Mouse (Mus musculus) cerebellum, adult 9-11 months (tissue): ENCODE data around the gene Mapkap1.
A peak's percentile ranks its signal among the peaks of the same experiment; 100 is the strongest.

ENCODE experiments used
- DNase-seq: peaks from one replicate; pipeline ENCODE4 v3.0.0; 2022

Gene Mapkap1

DNA sequence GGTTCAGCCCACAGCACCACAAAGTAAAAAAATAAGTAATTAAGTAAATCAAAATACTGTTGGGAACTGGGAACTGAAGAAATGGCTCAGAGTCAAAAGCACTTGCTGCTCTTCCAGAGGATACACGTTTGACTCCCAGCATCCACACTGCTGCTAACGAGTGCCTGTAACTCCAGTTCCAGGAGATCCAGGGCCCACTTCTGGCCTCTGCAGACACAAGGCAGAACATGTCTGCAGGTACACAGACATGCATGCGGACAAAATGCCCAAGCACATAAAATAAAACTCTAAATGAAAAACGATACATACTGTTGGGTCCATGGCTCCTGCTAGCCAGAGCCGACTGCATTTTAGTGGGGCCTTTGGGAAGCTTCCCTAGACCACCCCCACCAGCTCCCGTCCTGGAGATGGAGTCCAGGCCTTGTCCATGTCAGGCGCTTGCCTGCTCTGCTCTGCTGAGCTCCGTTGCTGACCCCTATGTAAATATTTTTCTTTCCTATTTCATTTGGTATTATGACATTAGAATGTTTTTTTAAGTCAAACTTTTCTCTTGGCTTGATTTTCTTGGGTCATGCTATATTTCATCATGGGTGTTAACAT, 185.9 kb downstream of the Mapkap1 start:
- no peak for DNase-seq

GRCm38 (mm10) chr2:34594001-34594400, 187.4 kb downstream of the Mapkap1 start:
- DNase-seq = no peak

DNA sequence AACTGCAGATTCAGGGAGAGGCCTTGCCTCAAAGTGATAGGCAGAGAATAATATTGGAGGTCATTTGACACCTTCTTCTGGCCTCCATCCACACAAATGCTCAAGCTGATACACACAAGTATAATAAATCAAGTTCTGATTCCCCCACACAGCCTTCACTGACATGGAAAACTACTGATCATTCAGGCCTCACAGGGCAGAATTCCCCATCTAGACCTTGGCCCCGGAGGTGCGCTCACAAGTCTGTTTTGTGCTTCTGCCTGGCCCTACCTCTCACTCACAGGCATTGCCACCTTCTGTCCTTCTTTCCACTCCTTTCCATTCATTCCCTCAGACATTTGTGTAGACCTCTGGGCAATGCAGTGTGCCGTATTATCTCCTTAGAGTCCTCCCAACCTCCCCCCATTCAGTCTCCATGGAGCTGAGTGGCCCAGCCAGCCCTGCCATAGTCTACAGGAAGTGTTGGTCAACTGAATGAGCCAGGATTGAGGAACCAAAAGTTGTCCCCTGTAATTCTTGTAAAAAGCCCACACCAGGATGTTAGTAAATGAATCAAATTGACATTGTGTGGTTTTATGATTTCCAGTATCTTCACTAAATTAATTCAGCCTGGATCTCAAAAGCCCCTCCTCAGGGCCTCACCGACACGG, 193.2 kb downstream of the Mapkap1 start:
- DNase-seq = no peak

DNA sequence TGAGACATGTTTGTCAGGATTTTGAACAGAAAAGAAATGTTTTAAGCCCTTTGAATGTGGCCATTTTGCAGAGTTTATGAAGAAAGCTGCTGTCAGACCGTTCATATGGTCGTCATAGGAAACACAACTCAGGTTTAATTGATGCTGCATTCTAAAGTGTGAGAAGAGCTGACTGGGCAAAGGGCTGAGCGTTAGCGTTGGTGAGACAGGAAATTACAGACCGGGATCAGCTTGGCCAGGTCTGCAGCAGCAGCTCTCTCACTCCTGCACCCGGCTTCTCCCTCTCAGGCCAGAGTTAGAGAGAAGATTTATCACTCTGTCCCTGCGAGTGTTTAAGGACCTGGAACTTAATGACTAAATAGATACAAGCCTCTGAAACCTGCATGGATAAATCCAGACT, 194.2 kb downstream of the Mapkap1 start:
- DNase-seq = no peak

GRCm38 (mm10) chr2:34602111-34602541, 195.6 kb downstream of the Mapkap1 start:
- no peak for DNase-seq

GRCm38 (mm10) chr2:34602896-34603295, 196.3 kb downstream of the Mapkap1 start:
- DNase-seq = no peak

DNA sequence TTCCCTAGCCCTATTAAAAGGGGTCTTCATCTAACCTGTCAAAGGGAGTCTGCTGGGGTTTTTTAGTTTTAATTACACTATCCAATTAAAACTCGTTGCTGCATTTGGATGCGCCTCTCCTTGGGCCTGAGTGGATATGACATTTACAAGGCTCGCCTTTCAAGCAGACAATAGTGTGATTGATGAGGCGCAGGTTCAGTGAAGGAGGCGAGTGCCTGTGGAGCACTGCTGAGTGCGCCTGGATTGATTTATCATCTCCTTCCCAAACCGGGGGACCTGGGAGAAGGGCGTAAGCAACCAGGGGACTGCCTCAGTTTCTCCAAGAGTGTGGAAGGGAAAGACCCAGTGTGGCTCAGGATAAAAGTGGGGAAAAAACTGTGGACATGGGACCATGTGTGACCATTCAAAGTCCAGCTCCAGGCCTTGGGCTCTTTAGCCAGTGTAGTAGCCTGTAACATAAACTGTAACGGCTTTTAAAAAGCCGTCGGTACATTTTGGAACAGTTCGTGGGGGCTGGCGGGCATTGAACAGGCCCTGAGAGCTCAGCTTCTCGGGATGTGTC, 197.2 kb downstream of the Mapkap1 start:
- DNase-seq = no peak

DNA sequence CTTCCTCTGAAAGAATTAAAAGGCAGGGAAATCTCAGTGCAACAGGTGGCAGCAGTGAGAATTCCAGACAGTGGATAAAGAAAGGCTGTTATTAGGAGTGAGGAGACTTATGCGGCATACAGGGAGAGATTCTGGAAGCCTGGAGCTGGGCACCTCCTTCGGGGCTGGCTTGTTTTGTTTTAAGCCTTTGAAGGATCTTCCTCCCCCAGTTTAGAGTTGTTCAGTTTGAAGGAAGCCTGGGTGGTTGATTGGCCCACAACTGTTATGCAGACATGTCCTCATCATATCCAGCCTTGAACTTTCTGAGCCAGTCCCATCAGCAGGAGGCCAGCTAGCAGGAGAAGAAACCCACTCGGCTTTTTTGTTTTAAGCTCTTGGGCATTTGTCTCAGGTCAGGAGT, 198.5 kb downstream of the Mapkap1 start:
- no peak for DNase-seq

- DNase-seq = no peak
Observed at GRCm38 (mm10) chr2:34608917-34609316, 202.3 kb downstream of the Mapkap1 start.

DNA sequence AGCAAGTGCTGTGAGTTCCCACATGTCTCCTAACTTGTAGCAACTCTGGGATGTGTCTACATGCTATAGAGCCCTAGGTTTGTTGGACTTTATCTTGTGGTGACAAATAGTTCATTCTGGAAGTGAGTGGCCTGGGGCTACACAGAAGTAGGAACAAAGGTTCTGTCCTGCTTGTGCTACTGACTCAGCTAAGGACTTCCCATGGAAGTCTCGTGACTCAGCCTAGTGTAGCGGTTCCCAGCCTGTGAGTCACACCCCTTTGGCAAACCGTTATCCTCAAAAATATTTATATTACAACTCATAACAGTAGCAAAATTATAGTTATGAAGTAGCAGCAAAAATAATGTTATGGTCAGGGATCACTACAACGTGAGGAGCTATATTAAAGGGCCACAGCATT, 202.9 kb downstream of the Mapkap1 start:
- DNase-seq = no peak

DNA sequence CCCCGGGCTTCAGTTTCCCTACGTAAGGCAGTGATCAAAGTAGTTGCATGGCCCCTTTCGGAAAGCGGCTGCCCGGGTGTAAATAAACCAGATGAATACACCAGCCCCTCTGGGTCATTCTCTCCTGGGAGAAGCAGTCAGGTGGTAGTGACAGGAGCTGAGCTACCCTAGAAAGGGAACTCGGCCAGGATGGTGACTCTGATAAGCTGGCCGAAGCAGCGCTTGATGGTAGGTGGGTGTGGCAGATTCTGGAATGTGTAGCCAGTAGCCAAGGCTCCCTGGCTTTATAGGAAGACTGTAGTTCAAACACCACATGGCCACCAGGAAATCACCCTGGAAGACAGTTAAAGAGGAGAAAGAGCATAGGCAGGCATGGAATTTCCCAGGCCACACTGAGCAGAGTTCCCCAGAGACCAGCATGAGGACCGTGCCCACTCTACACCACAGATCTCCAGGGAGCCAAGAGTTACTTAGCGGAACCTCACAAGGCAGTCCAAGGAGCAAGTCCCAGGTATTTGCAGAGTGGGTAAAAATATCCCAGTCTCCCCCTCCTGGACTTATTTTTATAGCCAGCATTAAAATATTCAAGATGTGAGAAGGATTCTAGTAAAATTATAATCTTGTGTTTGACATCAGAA, 214.3 kb downstream of the Mapkap1 start:
- DNase-seq = no peak

GRCm38 (mm10) chr2:34621485-34621884, 214.9 kb downstream of the Mapkap1 start:
- DNase-seq = no peak

DNA sequence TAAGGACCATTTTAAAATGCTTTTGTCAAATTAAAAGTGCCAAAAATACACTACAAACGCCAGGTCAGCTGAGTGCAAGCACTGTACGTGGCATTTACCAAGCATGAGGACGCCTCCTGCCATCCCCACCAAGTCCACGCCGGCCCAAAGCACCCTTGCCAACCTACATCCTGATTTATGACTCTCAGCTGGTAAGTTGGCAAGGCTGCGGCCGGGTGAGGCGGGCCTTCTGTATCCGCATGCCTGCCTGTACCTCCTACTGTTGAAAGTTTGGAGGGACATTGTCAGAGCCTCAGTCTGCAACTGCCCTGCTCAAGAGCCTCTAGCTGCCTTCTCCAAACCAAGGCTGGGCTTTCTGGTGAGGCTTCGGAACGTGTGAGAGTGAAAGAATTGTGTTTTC, 215.9 kb downstream of the Mapkap1 start:
- peak; percentile 52 for DNase-seq

GRCm38 (mm10) chr2:34623181-34623580, 216.6 kb downstream of the Mapkap1 start:
- peak; percentile 46 for DNase-seq

DNA sequence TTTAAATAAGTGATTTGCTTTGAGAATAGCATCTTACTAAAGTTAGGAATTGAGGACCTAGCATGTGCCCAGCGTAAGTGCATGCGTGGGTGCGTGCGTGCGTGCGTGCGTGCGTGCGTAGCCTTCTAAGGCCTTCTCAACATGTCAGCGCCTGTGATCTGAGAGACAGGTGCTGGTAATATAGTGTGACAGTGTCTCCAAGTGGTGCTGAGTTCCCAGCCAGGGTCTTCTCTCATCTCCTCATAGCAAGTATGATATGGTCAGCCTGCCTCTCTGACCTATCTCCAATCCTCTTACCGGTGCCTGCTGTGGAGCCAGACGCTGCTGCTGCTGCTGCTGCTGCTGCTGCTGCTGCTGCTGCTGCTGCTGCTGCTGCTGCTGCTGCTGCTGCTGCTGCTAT, 217.5 kb downstream of the Mapkap1 start:
- DNase-seq = no peak

DNA sequence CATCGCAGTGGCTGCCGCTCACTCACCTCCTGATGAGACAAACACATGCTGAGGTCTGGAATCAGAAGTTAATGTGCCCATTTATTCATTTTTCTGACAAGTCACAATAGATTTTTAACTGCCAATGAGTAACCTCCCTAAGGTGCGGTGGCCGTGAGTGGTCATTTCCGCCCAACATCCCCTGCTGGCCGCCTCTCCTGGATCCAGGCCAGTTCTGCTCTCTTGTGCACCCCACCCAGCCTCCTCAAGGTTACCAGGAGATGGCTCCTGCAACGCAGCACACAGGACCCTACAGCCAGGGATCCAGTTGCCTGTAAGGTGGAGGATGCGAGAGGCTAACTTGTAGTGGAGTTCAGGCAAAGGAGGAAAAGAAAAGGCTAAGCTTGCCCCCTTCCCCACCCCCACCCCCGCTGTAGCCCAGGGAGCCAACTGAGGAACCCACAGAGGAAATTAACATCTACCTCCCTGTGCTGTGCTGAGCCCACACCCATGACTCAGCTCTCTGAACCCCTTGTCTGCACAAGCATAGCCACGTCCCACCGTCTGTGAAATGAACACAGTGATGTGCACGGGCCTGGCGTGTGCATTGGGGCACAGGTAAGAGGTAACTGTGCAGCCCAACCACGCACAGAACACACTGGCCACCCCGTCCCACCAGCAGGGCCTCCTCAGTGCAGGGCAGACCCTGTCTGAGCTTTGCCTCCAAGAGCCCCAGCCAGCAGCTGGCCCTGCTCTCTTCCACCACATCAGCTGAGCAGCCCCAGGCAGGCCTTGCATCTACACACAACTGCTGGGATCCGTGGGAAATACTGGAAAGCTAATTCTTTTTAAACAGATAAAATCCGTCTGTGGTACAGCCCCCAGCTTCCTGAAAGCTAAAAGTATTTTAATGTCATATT, 221.0 kb downstream of the Mapkap1 start:
- no peak for DNase-seq

DNA sequence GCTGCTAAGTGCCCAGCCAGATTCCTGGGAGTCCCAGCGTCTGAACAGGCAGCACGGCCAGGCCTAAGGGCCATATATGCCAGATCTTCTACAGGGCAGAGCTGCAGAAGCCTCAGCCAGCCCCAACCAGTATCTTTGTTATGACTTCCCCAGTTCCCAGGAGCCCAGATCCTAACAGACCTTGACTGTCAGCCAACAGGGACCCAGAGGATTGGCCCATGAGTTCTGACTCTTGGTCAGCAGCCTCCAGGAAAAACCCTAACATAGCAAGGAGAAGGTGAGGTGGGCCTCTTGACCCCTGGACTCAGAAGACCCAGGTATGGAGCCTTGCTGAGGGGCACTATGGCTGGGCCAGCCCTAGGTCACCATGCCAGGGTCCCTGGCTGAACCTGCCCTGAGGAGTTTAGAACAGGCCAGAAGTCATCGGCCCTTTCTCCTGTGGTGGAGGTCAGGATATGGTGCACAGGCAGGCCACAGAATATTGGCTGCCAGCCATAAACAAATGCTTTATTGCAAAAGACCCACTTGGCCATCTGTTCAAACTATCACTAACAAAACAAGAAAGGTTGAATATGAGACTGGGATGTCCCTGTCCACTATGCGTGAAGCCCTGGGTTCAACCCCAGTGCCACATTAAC, 222.5 kb downstream of the Mapkap1 start:
- DNase-seq = no peak

DNA sequence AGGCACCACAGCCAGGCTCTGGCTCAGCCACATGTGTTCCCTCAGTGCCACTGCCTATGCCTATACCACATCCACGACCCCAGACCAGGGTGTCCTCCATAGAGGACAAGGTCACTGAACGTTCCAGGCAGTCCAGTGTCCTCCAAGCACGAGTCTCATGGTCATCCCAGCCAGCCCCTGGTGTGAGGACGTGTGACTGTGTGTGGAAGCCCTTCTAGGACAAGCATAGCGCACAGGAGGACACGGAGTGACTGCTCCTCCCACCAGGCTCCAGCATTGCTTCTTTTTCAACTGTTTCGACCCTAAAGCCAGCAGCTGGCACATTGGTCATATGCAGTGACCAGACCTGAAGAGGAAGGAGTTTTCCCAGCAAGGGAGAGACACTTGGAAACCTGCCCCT, 223.2 kb downstream of the Mapkap1 start:
- DNase-seq = no peak

- DNase-seq = no peak
Observed at GRCm38 (mm10) chr2:34630445-34630844, 223.9 kb downstream of the Mapkap1 start.

DNA sequence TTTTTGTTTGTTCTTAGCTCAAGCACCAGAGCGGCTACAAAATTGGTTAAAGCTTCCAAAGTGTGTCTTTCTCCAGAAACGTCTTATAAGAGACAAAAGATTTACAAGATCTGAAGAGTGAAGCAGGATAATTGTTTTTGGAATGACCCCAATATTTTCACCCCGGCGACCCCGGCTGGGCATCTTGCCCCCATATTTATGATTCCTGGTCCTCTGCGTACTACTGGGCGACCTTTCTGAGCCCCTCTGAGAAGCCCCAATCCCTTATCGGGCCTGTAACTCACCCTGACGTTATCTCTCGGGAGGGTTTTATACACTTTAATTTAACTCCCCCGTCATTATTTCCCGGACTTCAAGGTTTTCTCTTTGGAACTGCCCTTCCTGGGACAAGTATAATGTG, 225.5 kb downstream of the Mapkap1 start:
- DNase-seq = no peak

DNA sequence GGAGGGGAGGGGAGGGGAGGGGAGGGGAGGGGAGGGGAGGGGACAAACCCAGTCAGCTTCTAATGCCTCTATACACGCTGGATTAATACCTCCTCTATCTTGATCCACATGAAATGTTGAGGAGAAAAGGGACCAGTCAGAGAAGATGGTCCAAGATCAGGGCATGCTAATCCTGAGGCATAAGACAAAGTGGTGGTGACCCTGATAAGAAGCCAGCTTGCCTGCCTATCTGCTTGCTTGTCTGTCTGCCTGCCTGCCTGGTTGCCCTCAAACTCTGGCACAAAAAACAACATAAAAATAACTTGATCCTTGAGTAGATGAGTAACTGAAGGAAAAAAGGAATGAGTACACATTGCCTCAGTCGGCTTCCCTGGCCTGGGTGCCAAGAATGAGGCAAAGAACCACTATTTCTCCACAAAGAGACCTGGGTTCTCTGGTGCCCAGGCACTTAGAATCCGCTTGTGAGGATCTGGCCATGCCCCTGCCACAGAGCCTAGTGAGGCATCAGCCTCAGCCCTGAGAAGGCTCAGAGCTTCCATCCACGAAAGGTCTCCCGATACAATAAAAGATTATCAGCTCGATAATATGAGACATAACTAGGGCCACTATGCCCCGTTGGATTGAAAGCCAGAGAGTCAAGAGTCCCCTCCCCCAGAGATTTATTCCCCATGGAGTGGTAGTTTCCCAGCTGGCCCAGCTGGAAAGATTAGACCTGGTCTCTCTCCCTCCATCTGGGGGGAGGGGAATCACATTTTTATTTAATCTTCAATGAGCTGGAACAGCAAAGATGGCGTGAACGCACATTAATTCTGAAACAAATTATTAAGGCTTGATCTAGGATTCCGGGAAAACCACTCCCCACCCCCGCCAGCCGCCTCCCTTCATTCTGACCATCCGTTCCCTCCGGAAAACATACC, 228.9 kb downstream of the Mapkap1 start:
- no peak for DNase-seq
